Mouse (Mus musculus) thymus, adult 2 months (tissue): ENCODE results near the gene S100a1.

Source experiments
- CTCF ChIP-seq: fragments of 200-500 bp; IDR thresholded peaks from 2 replicates; pipeline ENCODE4 v1.5.1; 2012; ENCODE audit warnings: mild to moderate bottlenecking, control low read depth, low read length, moderate library complexity, borderline replicate concordance; ENCODE audit not compliant: control insufficient read depth, poor library complexity, insufficient read depth; ENCODE audit errors: extremely low read depth
- POLR2A ChIP-seq: fragments of 200-500 bp; IDR thresholded peaks from 2 replicates; pipeline ENCODE4 v1.6.1; 2012; ENCODE audit warnings: mild to moderate bottlenecking, low read length, control low read depth, moderate library complexity; ENCODE audit not compliant: control insufficient read depth, poor library complexity, insufficient read depth; ENCODE audit errors: extremely low read depth

DNA sequence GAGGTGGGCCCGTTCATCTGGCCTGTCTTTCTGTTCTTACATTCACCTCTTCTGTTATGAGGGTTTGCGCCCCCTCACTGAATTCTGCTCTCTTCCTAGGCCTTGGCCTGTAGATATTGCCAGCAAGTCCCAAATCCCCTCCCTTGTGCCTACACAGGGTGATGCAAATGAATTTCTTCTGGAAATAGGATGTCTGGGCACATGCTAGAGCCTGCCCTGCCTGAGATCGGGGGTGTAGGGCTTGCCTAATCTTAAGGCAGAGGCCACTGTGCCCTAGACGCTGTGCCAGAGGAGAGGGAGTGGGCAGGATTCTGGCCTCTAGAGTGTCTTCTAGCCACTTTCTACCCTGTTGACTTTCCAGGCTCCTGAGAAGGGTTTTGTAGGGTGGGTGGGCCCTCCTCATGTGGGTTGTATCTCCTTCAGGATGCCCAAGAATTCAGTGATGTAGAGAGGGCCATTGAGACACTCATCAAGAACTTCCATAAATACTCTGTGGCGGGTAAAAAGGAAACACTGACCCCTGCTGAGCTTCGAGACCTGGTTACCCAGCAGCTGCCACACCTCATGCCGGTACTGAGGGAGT is 13.2 kb upstream of the S100a1 start:
- TF ChIP-seq POLR2A (no peak), CTCF (no peak)
